Mouse (Mus musculus) E14TG2a.4 (cell line): ENCODE results near the gene Elk4.

Experiments
- CTCF ChIP-seq: conservative IDR thresholded peaks from 2 replicates; pipeline ENCODE4 v1.5.1; 2014; ENCODE audit warnings: low read length
- NANOG ChIP-seq: IDR thresholded peaks from 2 replicates; pipeline ENCODE4 v1.6.1; 2014; ENCODE audit warnings: borderline replicate concordance, low read length, mixed read lengths
- POU5F1 ChIP-seq: IDR thresholded peaks from 2 replicates; pipeline ENCODE4 v1.6.1; 2014; ENCODE audit warnings: low read length, borderline replicate concordance

DNA sequence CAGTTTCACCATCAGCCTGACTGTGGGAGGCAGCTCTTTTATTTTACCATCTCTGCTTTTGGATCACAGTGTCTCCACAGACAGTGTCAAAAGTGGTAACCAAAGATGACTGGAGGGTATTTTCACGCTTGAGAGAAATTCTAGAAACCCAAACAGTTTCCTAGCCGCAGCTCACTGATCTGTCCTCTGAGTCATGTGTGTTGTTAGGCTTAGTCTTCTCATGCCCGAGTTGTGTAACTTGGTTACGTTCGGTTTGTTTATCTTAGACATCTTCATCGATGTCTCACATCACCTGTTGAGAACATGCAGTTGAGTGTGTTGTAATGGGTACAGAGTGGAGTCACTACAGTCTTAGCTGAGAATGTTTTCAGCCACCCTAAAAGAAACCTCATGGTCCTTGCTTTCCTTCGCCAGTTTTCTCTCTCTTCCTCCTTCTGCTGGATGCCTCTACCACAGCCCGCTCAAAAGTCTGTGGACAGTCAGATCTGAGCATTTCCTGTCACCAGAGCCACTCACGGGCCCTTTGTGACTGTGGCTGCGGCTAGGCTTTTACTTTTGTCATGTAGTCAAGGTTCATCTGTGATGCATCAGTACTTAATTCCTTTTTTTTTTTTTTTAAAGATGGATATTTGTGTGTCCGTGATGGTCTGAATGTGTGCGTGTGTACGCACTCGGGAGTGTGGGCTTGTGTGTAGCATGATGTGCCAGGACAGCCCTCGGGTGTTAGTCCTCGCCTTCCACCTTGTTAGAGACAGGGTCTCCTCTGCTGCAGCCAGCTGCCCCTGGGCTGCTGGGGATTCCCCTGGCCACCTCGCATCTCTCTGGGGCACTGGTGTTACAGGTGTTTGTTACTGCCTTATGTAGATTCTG, 3.5 kb downstream of the Elk4 start:
- TF ChIP-seq CTCF, result no peak
- no peak for TF ChIP-seq NANOG
- no peak for TF ChIP-seq POU5F1
